Mouse (Mus musculus): ENCODE measurements around the gene Ice1. TPM values are rescaled to one million over a fixed set of nuclear protein-coding genes. Genes with fewer than 3 reads are reported as not detected.

The Ice1 gene
- total RNA-seq, 2 experiments from 2014 or later, result 61.1 to 65.5 TPM

DNA sequence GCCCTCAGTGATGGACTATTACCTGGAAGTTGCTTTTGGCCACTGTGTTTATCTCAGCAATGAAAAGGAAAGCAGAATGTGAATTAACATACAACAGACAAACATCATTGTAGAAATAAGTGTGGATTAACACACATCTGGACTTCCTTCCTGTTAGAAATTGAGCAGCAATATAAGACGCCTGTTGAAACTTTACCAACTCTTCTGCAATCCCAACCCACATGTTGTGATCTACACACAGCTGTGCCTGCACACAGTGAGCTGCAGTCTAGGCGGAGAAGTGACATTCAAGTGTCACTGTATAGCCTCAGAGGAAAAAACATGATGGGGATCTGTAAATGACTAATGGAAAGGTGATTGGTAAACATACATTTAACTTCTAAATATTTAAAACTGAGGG lies 69.5 kb downstream of the Ice1 start:
- no peak for DNase-seq

DNA sequence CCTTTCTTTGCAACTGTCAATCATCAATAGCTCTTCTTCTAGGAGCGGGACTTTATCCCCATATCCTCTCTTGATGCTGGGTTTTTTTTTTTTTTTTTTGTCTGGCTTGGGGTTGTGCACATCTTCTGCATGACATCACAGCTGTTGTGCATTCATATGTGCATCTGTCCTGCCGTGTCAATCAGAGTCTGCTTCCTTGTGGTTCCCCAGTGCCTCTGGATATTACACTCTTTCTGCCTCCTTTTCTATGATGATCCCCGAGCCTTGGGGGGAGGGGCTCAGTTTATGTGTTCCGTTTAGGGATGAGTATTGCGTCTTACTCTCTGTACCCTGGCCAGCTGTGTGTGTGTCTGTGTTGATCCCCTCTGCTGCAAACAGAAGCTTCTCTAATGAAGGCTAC lies 84.0 kb downstream of the Ice1 start:
- no peak for DNase-seq

GRCm38 (mm10) chr13:70547457-70547856 lies 90.0 kb downstream of the Ice1 start:
- DNase-seq, result no peak

DNA sequence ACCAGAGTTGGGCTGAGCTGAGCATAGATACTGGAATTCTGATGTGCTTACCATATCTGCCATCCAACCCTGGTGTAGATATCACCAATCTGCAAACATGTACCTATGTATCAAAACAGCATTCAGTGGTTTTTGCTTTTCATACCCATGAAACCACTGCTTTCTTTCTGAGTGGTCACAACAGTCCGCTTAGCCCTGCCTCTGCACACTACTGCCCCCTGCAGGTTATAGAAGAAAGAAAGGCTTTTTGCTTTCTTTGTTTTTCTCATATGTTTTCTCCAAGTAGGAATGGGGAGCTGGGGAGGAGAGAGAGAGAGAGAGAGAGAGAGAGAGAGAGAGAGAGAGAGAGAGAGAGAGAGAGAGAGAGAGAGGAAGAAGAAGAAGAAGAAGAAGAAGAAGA lies 92.2 kb downstream of the Ice1 start:
- DNase-seq, result no peak

GRCm38 (mm10) chr13:70539842-70540241 lies 97.6 kb downstream of the Ice1 start:
- no peak for DNase-seq

GRCm38 (mm10) chr13:70533412-70533811 lies 104.0 kb downstream of the Ice1 start:
- DNase-seq, result no peak

DNA sequence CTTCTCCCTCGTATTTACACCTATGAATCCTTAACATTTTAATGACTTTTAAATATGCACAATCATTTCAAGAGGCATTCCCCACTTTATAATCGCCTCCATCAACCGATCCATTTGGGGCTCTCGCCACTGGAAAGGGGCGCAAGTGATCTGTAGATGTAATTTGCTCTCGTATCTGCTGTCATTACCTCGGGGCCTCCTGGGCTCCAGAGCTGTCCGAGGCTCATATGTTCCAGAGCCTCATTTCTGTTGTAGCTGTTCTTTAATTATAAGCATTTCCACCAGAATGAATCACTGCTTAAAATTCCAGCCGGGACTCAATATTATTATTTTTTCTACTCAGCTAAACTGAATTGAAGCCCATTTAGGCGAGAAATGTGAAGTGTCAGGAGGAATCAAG lies 104.7 kb downstream of the Ice1 start:
- DNase-seq, result no peak

DNA sequence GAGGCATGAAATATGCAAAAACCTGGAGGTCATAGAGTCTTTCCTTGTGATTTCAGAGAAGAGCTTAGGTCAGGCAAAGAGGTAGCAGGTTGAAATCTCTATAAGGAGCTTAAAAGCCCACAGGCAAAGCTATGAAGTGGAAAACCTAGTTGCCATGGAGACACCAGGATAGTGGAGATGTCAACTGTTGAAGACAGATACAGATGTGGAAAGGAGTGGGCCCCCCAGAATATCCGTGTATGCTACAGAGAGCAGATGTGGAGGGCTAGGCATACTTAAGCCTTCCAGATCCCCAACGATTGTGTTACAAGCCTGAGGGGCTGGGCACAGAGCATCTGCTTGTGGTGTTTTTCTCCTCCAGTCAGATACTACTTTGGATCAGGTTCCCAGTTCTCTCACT lies 119.8 kb downstream of the Ice1 start:
- no peak for DNase-seq

GRCm38 (mm10) chr13:70515004-70515403 lies 122.4 kb downstream of the Ice1 start:
- no peak for DNase-seq

DNA sequence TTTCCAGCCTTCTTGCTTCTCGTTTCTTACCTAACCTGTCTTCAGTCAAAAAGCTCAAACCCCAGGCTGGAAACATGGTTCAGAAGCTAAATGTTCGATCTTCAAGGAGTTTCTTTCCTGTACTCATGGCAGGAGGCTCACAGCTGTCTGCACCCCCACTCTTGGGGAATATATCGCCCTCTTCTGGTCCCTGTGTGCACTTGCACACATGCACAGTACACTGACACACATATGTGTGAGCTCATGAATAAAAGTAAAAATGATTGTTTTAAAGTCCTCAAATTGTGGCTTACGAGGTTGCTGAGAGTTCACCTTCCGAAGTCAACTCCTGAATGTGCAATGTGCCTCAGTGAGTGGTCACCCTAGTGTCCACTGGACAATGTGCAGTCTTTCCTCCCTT lies 127.2 kb downstream of the Ice1 start:
- DNase-seq, result no peak

- no peak for DNase-seq
Measured at GRCm38 (mm10) chr13:70509375-70510016, 127.9 kb downstream of the Ice1 start.

DNA sequence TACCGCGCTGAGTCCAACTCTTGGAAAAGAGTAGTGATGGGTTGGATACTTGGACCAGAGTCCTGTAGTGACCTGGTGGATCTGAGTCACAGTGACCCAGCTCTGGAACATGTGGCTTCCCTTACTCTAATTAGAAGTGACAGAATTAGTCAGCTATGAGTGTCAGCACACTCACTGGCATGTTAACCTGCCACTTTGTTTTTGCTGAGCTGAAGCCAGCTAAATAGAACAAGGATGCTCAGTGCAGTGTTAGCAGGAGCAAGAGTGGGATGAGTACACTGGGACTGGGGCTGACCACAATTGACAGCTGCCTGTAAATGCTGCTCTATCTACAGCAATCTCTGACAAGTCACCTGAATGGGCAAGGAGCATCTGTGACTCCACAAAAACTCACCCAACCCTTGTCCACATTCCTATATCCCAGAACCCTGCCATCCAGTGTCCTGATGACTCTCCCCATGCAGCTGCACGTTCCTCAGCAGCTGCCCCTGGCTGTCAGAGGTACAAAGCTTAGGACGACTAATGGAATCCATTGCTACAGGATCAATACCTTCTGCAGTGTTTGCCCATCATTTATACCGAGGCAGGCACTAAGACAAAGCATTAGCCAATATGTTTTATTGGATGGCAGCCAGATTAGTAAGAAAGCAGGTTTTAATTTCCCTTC lies 128.6 kb downstream of the Ice1 start:
- DNase-seq, result no peak

Other genes with a start within 250 kb of the Ice1 start
- gene Adamts16, start 204.2 kb upstream of the Ice1 start, total RNA-seq (2021), result 1 to 10 TPM; 1.9 to 2.2 TPM

All from layer of hippocampus, postnatal 36 days (tissue).